Mouse (Mus musculus): ENCODE results near the gene Pik3ap1. TPM values are rescaled to one million over a fixed set of nuclear protein-coding genes. Genes with fewer than 3 reads are reported as not detected.
"Not testable (repeated sequence)": the region's sequence is repeated elsewhere in the genome, so short reads cannot be mapped to it uniquely, and the experiment has no call there.

The Pik3ap1 gene
- polyA plus RNA-seq, 1 experiment from 2014 or later, result 3.0 TPM

GRCm38 (mm10) chr19:41321149-41321548 is 63.8 kb downstream of the Pik3ap1 start:
- Histone ChIP-seq H3K4me1 (ENCODE audit: control insufficient read depth, insufficient read depth, low read length) (no peaks in the 10 kb centered on the region), H3K4me2 (ENCODE audit: low read depth, low read length) (no peak overlapping the region), H3K27ac (replicated peaks; ENCODE audit: low read depth, low read length) (no peak overlapping the region), H3K9ac (replicated peaks; ENCODE audit: low read length) (no peak overlapping the region), H3K27me3 (ENCODE audit: control insufficient read depth, insufficient read depth, low read length) (no peaks in the 10 kb centered on the region), H3K9me3 (replicated peaks; ENCODE audit: control insufficient read depth, low read length) (no peaks in the 10 kb centered on the region), H3K4me3 (ENCODE audit: low read depth, low read length) (no peak overlapping the region), H3K36me3 (replicated peaks; ENCODE audit: control insufficient read depth, insufficient read depth, low read depth, low read length) (no peaks in the 10 kb centered on the region)
- no peak for ATAC-seq (replicated peaks; ENCODE audit: insufficient number of reproducible peaks, low FRiP score, low TSS enrichment, low read depth)
- no peak for DNase-seq (ENCODE audit: low spot score)
- 83% methylated on average over 4 of the region's 4 CpGs for WGBS

- ATAC-seq (replicated peaks; ENCODE audit: insufficient number of reproducible peaks, low FRiP score, low TSS enrichment, low read depth) (no peak), DNase-seq (ENCODE audit: low spot score) (peak; percentile 72)
- 33% methylated on average over 11 of the region's 11 CpGs for WGBS
- no peak overlapping the region for H3K4me2 ChIP-seq (ENCODE audit: low read depth, low read length)
- H3K27ac ChIP-seq (replicated peaks; ENCODE audit: low read depth, low read length), result no peak overlapping the region
- no peaks in the 10 kb centered on the region for H3K4me1 ChIP-seq (ENCODE audit: control insufficient read depth, insufficient read depth, low read length)
- no peaks in the 10 kb centered on the region for H3K9me3 ChIP-seq (replicated peaks; ENCODE audit: control insufficient read depth, low read length)
- H3K9ac ChIP-seq (replicated peaks; ENCODE audit: low read length), result no peak overlapping the region
- H3K36me3 ChIP-seq (replicated peaks; ENCODE audit: control insufficient read depth, insufficient read depth, low read depth, low read length), result no peaks in the 10 kb centered on the region
- no peak overlapping the region for H3K4me3 ChIP-seq (ENCODE audit: low read depth, low read length)
- H3K27me3 ChIP-seq (ENCODE audit: control insufficient read depth, insufficient read depth, low read length), result no peaks in the 10 kb centered on the region
Observed at GRCm38 (mm10) chr19:41317315-41318095, 67.4 kb downstream of the Pik3ap1 start.

GRCm38 (mm10) chr19:41314696-41315095 is 70.2 kb downstream of the Pik3ap1 start:
- 86% methylated on average over 7 of the region's 7 CpGs for WGBS
- Histone ChIP-seq H3K9ac (replicated peaks; ENCODE audit: low read length) (no peak overlapping the region), H3K36me3 (replicated peaks; ENCODE audit: control insufficient read depth, insufficient read depth, low read depth, low read length) (no peaks in the 10 kb centered on the region), H3K27me3 (ENCODE audit: control insufficient read depth, insufficient read depth, low read length) (no peaks in the 10 kb centered on the region), H3K4me2 (ENCODE audit: low read depth, low read length) (no peak overlapping the region), H3K9me3 (replicated peaks; ENCODE audit: control insufficient read depth, low read length) (no peaks in the 10 kb centered on the region), H3K4me3 (ENCODE audit: low read depth, low read length) (no peak overlapping the region), H3K27ac (replicated peaks; ENCODE audit: low read depth, low read length) (no peak overlapping the region), H3K4me1 (ENCODE audit: control insufficient read depth, insufficient read depth, low read length) (no peaks in the 10 kb centered on the region)
- no peak for ATAC-seq (replicated peaks; ENCODE audit: insufficient number of reproducible peaks, low FRiP score, low TSS enrichment, low read depth)
- no peak for DNase-seq (ENCODE audit: low spot score)

- no peak overlapping the region for H3K4me3 ChIP-seq (ENCODE audit: low read depth, low read length)
- ATAC-seq (replicated peaks; ENCODE audit: insufficient number of reproducible peaks, low FRiP score, low TSS enrichment, low read depth) (no peak), DNase-seq (ENCODE audit: low spot score) (peak; percentile 47)
- H3K27ac ChIP-seq (replicated peaks; ENCODE audit: low read depth, low read length), result no peak overlapping the region
- no peaks in the 10 kb centered on the region for H3K4me1 ChIP-seq (ENCODE audit: control insufficient read depth, insufficient read depth, low read length)
- H3K4me2 ChIP-seq (ENCODE audit: low read depth, low read length), result no peak overlapping the region
- H3K36me3 ChIP-seq (replicated peaks; ENCODE audit: control insufficient read depth, insufficient read depth, low read depth, low read length), result no peaks in the 10 kb centered on the region
- WGBS, result 16% methylated on average over 6 of the region's 6 CpGs
- no peaks in the 10 kb centered on the region for H3K9me3 ChIP-seq (replicated peaks; ENCODE audit: control insufficient read depth, low read length)
- H3K9ac ChIP-seq (replicated peaks; ENCODE audit: low read length), result no peak overlapping the region
- H3K27me3 ChIP-seq (ENCODE audit: control insufficient read depth, insufficient read depth, low read length), result no peaks in the 10 kb centered on the region
Observed at GRCm38 (mm10) chr19:41313663-41314062, 71.2 kb downstream of the Pik3ap1 start.

GRCm38 (mm10) chr19:41312587-41312986 is 72.3 kb downstream of the Pik3ap1 start:
- not testable (repeated sequence) for H3K27ac ChIP-seq (replicated peaks; ENCODE audit: low read depth, low read length); DNase-seq (ENCODE audit: low spot score); H3K4me2 ChIP-seq (ENCODE audit: low read depth, low read length); ATAC-seq (replicated peaks; ENCODE audit: insufficient number of reproducible peaks, low FRiP score, low TSS enrichment, low read depth); H3K4me3 ChIP-seq (ENCODE audit: low read depth, low read length); H3K9ac ChIP-seq (replicated peaks; ENCODE audit: low read length); H3K4me1 ChIP-seq (ENCODE audit: control insufficient read depth, insufficient read depth, low read length); H3K9me3 ChIP-seq (replicated peaks; ENCODE audit: control insufficient read depth, low read length); H3K36me3 ChIP-seq (replicated peaks; ENCODE audit: control insufficient read depth, insufficient read depth, low read depth, low read length); H3K27me3 ChIP-seq (ENCODE audit: control insufficient read depth, insufficient read depth, low read length)
- 94% methylated on average over 8 of the region's 8 CpGs for WGBS

- ATAC-seq (replicated peaks; ENCODE audit: insufficient number of reproducible peaks, low FRiP score, low TSS enrichment, low read depth) (no peak), DNase-seq (ENCODE audit: low spot score) (no peak)
- no peaks in the 10 kb centered on the region for H3K9me3 ChIP-seq (replicated peaks; ENCODE audit: control insufficient read depth, low read length)
- no peak overlapping the region for H3K9ac ChIP-seq (replicated peaks; ENCODE audit: low read length)
- no peaks in the 10 kb centered on the region for H3K4me1 ChIP-seq (ENCODE audit: control insufficient read depth, insufficient read depth, low read length)
- no peak overlapping the region for H3K27ac ChIP-seq (replicated peaks; ENCODE audit: low read depth, low read length)
- 60% methylated on average over 4 of the region's 4 CpGs for WGBS
- no peaks in the 10 kb centered on the region for H3K36me3 ChIP-seq (replicated peaks; ENCODE audit: control insufficient read depth, insufficient read depth, low read depth, low read length)
- H3K4me3 ChIP-seq (ENCODE audit: low read depth, low read length), result no peak overlapping the region
- no peaks in the 10 kb centered on the region for H3K27me3 ChIP-seq (ENCODE audit: control insufficient read depth, insufficient read depth, low read length)
- no peak overlapping the region for H3K4me2 ChIP-seq (ENCODE audit: low read depth, low read length)
Observed at GRCm38 (mm10) chr19:41312027-41312426, 72.9 kb downstream of the Pik3ap1 start.

- Histone ChIP-seq H3K4me1 (ENCODE audit: control insufficient read depth, insufficient read depth, low read length) (no peaks in the 10 kb centered on the region), H3K4me2 (ENCODE audit: low read depth, low read length) (peak overlapping the region; percentile 37), H3K27ac (replicated peaks; ENCODE audit: low read depth, low read length) (no peak overlapping the region), H3K9ac (replicated peaks; ENCODE audit: low read length) (no peak overlapping the region), H3K27me3 (ENCODE audit: control insufficient read depth, insufficient read depth, low read length) (no peaks in the 10 kb centered on the region), H3K9me3 (replicated peaks; ENCODE audit: control insufficient read depth, low read length) (no peaks in the 10 kb centered on the region), H3K36me3 (replicated peaks; ENCODE audit: control insufficient read depth, insufficient read depth, low read depth, low read length) (no peaks in the 10 kb centered on the region), H3K4me3 (ENCODE audit: low read depth, low read length) (0 out of 2 replicates have a peak overlapping the region, but pooled peaks have one; percentile 17)
- ATAC-seq (replicated peaks; ENCODE audit: insufficient number of reproducible peaks, low FRiP score, low TSS enrichment, low read depth), result peak; percentile 9; the same call in 1 of the 2 replicates
- DNase-seq (ENCODE audit: low spot score), result peak; percentile 66
- 24% methylated on average over 20 of the region's 20 CpGs for WGBS
Observed at GRCm38 (mm10) chr19:41310971-41311703, 73.8 kb downstream of the Pik3ap1 start.

GRCm38 (mm10) chr19:41303933-41304332 is 81.0 kb downstream of the Pik3ap1 start:
- no peak overlapping the region for H3K4me3 ChIP-seq (ENCODE audit: low read depth, low read length)
- H3K4me1 ChIP-seq (ENCODE audit: control insufficient read depth, insufficient read depth, low read length), result no peaks in the 10 kb centered on the region
- H3K27ac ChIP-seq (replicated peaks; ENCODE audit: low read depth, low read length), result no peak overlapping the region
- H3K36me3 ChIP-seq (replicated peaks; ENCODE audit: control insufficient read depth, insufficient read depth, low read depth, low read length), result no peaks in the 10 kb centered on the region
- DNase-seq (ENCODE audit: low spot score), result no peak
- H3K9ac ChIP-seq (replicated peaks; ENCODE audit: low read length), result no peak overlapping the region
- 53% methylated on average over 3 of the region's 3 CpGs for WGBS
- no peaks in the 10 kb centered on the region for H3K9me3 ChIP-seq (replicated peaks; ENCODE audit: control insufficient read depth, low read length)
- H3K4me2 ChIP-seq (ENCODE audit: low read depth, low read length), result no peak overlapping the region
- ATAC-seq (replicated peaks; ENCODE audit: insufficient number of reproducible peaks, low FRiP score, low TSS enrichment, low read depth), result no peak
- no peaks in the 10 kb centered on the region for H3K27me3 ChIP-seq (ENCODE audit: control insufficient read depth, insufficient read depth, low read length)
